In the genomic region with DNA sequence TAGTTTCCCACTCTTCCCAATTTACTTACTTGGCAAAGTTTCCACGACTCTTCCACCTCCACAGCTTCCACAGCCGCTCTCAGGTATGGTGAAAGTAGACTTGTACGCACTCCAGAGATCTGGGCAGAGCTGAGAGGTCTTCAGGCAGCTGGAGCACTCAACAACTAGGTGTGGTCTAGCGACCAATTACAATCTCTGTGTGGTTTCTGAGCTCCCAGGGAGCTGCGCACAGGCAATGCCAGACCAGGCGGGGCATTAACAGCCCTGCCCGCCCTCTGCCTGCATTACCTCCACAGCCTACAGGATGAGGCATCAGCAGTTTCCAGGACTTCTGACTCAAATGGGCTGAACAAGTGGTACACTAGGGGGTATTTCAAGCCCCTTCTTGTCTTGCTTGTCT, we compare ENCODE assay signal across 8 mouse cellular contexts. TPM values are rescaled to one million over a fixed set of nuclear protein-coding genes. Genes with fewer than 3 reads are reported as not detected.
A peak's percentile ranks its signal among the peaks of the same experiment; 100 is the strongest.
DNase-seq lines count a peak whose midpoint lies in the region; ATAC-seq and TF ChIP-seq lines count a peak whose summit lies in the region.

A gene (minus strand): TSS at position 208 of the 400 bp plus-strand sequence.

- ATAC-seq in embryonic facial prominence, embryonic 14.5 days (ENCODE audit: low read depth): no peak
- no peak for ATAC-seq in limb, embryonic 11.5 days (ENCODE audit: insufficient number of reproducible peaks, low FRiP score, low TSS enrichment, low read depth)
- ATAC-seq in neural tube, embryonic 14.5 days (ENCODE audit: low read depth): no peak

- peaks cover 13% of the 10 kb centered on the region; the same call in 1 of the 2 replicates for H3K36me3 ChIP-seq in liver, adult 2 months (ENCODE audit: control insufficient read depth, insufficient read depth, low read length)
- peaks cover 24% of the 10 kb centered on the region; the same call in 1 of the 2 replicates for H3K36me3 ChIP-seq in embryonic facial prominence, embryonic 14.5 days (ENCODE audit: control insufficient read depth, insufficient read depth, low read length)
- 0 out of 2 replicates have a peak, but pooled peaks cover 3% of the 10 kb centered on the region for H3K36me3 ChIP-seq in limb, embryonic 11.5 days (ENCODE audit: control insufficient read depth, insufficient read depth, low read length)
- H3K36me3 ChIP-seq in neural tube, embryonic 14.5 days (ENCODE audit: control insufficient read depth, insufficient read depth, low read length): peaks cover 11% of the 10 kb centered on the region; the same call in 1 of the 2 replicates

- H3K27ac ChIP-seq in liver, adult 2 months (replicated peaks; ENCODE audit: insufficient read depth, low read depth, low read length): no peak within 1 kb of the TSS
- H3K27ac ChIP-seq in embryonic facial prominence, embryonic 14.5 days (replicated peaks; ENCODE audit: low read depth, low read length): no peak within 1 kb of the TSS
- no peak within 1 kb of the TSS for H3K27ac ChIP-seq in limb, embryonic 11.5 days (replicated peaks; ENCODE audit: low read depth, low read length)
- H3K27ac ChIP-seq in neural tube, embryonic 14.5 days (ENCODE audit: low read depth, low read length): peak within 1 kb of the TSS; percentile 70

- no peaks in the 10 kb centered on the region for H3K27me3 ChIP-seq in liver, adult 2 months (ENCODE audit: control insufficient read depth, insufficient read depth, low read length)
- H3K27me3 ChIP-seq in embryonic facial prominence, embryonic 14.5 days (replicated peaks; ENCODE audit: control insufficient read depth, insufficient read depth, low read length): no peaks in the 10 kb centered on the region
- no peaks in the 10 kb centered on the region for H3K27me3 ChIP-seq in limb, embryonic 11.5 days (ENCODE audit: control insufficient read depth, insufficient read depth, low read length)
- H3K27me3 ChIP-seq in neural tube, embryonic 14.5 days (ENCODE audit: control insufficient read depth, insufficient read depth, low read length): no peaks in the 10 kb centered on the region

- no peaks in the 10 kb centered on the region for H3K9me3 ChIP-seq in embryonic facial prominence, embryonic 14.5 days (ENCODE audit: control insufficient read depth, low read length)
- H3K9me3 ChIP-seq in limb, embryonic 11.5 days (ENCODE audit: control insufficient read depth, low read length): no peaks in the 10 kb centered on the region
- no peaks in the 10 kb centered on the region for H3K9me3 ChIP-seq in neural tube, embryonic 14.5 days (ENCODE audit: control insufficient read depth, low read length)

- peaks cover 4% of the 10 kb centered on the region; the same call in 1 of the 2 replicates for H3K79me2 ChIP-seq in liver, adult 2 months (ENCODE audit: control insufficient read depth, insufficient read depth, low read length)

- no peak for TF ChIP-seq CTCF in liver, adult 2 months (IDR thresholded peaks at IDR 0.05; ENCODE audit: low read depth, low read length)

- peak within 1 kb of the TSS; percentile 76 for H3K4me3 ChIP-seq in liver, adult 2 months (ENCODE audit: insufficient read depth, low read depth, low read length)
- peak within 1 kb of the TSS; percentile 96 for H3K4me3 ChIP-seq in embryonic facial prominence, embryonic 14.5 days (ENCODE audit: low read depth, low read length)
- H3K4me3 ChIP-seq in limb, embryonic 11.5 days (ENCODE audit: low read depth, low read length): peak within 1 kb of the TSS; percentile 95
- H3K4me3 ChIP-seq in neural tube, embryonic 14.5 days (ENCODE audit: low read depth, low read length): peak within 1 kb of the TSS; percentile 92

- peak within 1 kb of the TSS; percentile 97 for H3K4me2 ChIP-seq in embryonic facial prominence, embryonic 14.5 days (ENCODE audit: low read depth, low read length)
- peak within 1 kb of the TSS; percentile 94 for H3K4me2 ChIP-seq in limb, embryonic 11.5 days (ENCODE audit: low read depth, severe bottlenecking)
- H3K4me2 ChIP-seq in neural tube, embryonic 14.5 days (ENCODE audit: low read depth, low read length): peak within 1 kb of the TSS; percentile 97

- TF ChIP-seq POLR2A in liver, adult 2 months (IDR thresholded peaks at IDR 0.05; ENCODE audit: extremely low read depth, insufficient read depth, low read length): no peak

- DNase-seq in adrenal gland, adult 2 months: no peak
- DNase-seq in adrenal gland, adult 18-20 months (ENCODE audit: low spot score in 2 of 2): no peak
- no peak for DNase-seq in liver, adult 2 months (ENCODE audit: extremely low read depth, low read depth, low spot score)
- no peak for DNase-seq in liver
- DNase-seq in embryonic facial prominence, embryonic 14.5 days (ENCODE audit: low spot score): no peak
- no peak for DNase-seq in limb, embryonic 11.5 days (ENCODE audit: low spot score)
- DNase-seq in c-Kit-positive CD71-positive TER-119-positive erythroid progenitor cells, embryonic 14.5 days (ENCODE audit: low spot score): no peak

- 87% methylated on average over 7 of the region's 7 CpGs for WGBS in liver, adult 2 months
- WGBS in embryonic facial prominence, embryonic 14.5 days: 83% methylated on average over 7 of the region's 7 CpGs
- WGBS in limb, embryonic 11.5 days: 86% methylated on average over 7 of the region's 7 CpGs
- 81% methylated on average over 7 of the region's 7 CpGs for WGBS in neural tube, embryonic 14.5 days

- H3K4me1 ChIP-seq in liver, adult 2 months (ENCODE audit: control insufficient read depth, insufficient read depth, low read length): peaks cover 4% of the 10 kb centered on the region; the same call in 1 of the 2 replicates
- H3K4me1 ChIP-seq in embryonic facial prominence, embryonic 14.5 days (ENCODE audit: control insufficient read depth, insufficient read depth, low read length): peaks cover 7% of the 10 kb centered on the region
- peaks cover 15% of the 10 kb centered on the region for H3K4me1 ChIP-seq in limb, embryonic 11.5 days (ENCODE audit: control insufficient read depth, insufficient read depth, low read length)
- H3K4me1 ChIP-seq in neural tube, embryonic 14.5 days (ENCODE audit: control insufficient read depth, insufficient read depth, low read length): peaks cover 11% of the 10 kb centered on the region; the same call in 1 of the 2 replicates

- H3K9ac ChIP-seq in liver, adult 2 months (ENCODE audit: low read depth, low read length): no peak within 1 kb of the TSS
- peak within 1 kb of the TSS; percentile 45; the same call in 1 of the 2 replicates for H3K9ac ChIP-seq in embryonic facial prominence, embryonic 14.5 days (ENCODE audit: low read depth, low read length)
- H3K9ac ChIP-seq in limb, embryonic 11.5 days (ENCODE audit: low read length): no peak within 1 kb of the TSS
- peak within 1 kb of the TSS; percentile 47; the same call in 1 of the 2 replicates for H3K9ac ChIP-seq in neural tube, embryonic 14.5 days (replicated peaks; ENCODE audit: low read depth, low read length)

RNA-seq across cellular contexts. Expression of the gene that starts here (rescaled TPM):
- total RNA-seq in adrenal gland, adult 2 months (2021): 10 to 100 TPM in 1 of 2 experiments, 1 to 10 TPM in 1; 4.5 to 10.2 TPM
- 43.0 and 69.6 TPM in 2 replicates for polyA plus RNA-seq in adrenal gland, adult 2 months (2012; rRNA removed)
- total RNA-seq in adrenal gland, adult 18-20 months (2021): 10 to 100 TPM in 1 of 2 experiments, 1 to 10 TPM in 1; 4.3 to 11.6 TPM
- total RNA-seq in liver, adult 2 months (2014; rRNA removed): 0.07 TPM in 1 of 2 replicates, not detected in the other
- polyA plus RNA-seq in liver, adult 2 months (2012; rRNA removed): 0.54 and 0.76 TPM in 2 replicates
- 4.5 and 6.0 TPM in 2 replicates for polyA plus RNA-seq in embryonic facial prominence, embryonic 14.5 days (2014; fragmentation: Nextera tagmentation; extraction: Ambion mirVana)
- polyA plus RNA-seq in limb, embryonic 11.5 days (2014; fragmentation: Nextera tagmentation; extraction: Ambion mirVana): 0.14 and 0.55 TPM in 2 replicates
- 0.17 and 16.3 TPM in 2 replicates for polyA plus RNA-seq in neural tube, embryonic 14.5 days (2014; fragmentation: Nextera tagmentation; extraction: Ambion mirVana)

Comparison
In these comparisons a context has a peak if more than half of its experiments do, and no peak if none do; other contexts are left out.
1. H3K9ac ChIP-seq: peak in embryonic facial prominence, embryonic 14.5 days (single experiment) and neural tube, embryonic 14.5 days (single experiment); none in liver, adult 2 months (single experiment) and limb, embryonic 11.5 days (single experiment).
2. Peak in every context shown above with its lines, with median percentiles within 50 percentile points of each other: H3K4me3 ChIP-seq and H3K4me2 ChIP-seq.